Mouse (Mus musculus): ENCODE measurements at regions not wholly inside any gene's neighbourhood (a gene's known extent, or its start where the extent isn't known, plus 50 kb on each side); places are given as distances from the start of the nearest gene placed in this dataset.
A peak's percentile ranks its signal among the peaks of the same experiment; 100 is the strongest.
"Not testable (repeated sequence)": the region's sequence is repeated elsewhere in the genome, so short reads cannot be mapped to it uniquely, and the experiment has no call there.

DNA sequence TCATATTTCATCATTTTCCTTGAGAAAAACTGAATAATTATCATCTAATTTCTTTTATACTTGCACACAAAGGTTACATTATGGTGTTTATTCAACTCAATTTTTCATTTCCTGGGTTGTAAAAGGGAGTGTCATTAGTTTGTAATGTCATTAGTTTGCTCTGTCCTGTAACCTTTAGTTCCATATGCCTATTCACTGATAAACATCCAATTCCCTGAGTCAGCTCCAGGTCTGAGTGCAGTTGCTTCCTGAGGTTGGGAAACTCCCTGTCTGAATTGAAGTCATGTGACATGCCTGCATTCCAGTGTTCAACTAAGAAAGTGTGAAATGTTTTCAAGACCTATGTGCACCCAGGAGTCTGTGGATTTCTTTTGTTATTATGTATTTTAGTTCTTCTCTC is 362.8 kb downstream of the Adam6a start:
- H3K4me1 ChIP-seq (ENCODE audit: control insufficient read depth, insufficient read depth, low read length) = no peaks in the 10 kb centered on the region
- TF ChIP-seq CTCF (IDR thresholded peaks at IDR 0.05; ENCODE audit: extremely low read depth, insufficient read depth, low read length) (no peak), POLR2A (IDR thresholded peaks at IDR 0.05; ENCODE audit: extremely low read depth, insufficient read depth, low read length) (no peak)
- H3K4me3 ChIP-seq (ENCODE audit: insufficient read depth, low read length) = no peak overlapping the region
- no peak overlapping the region for H3K27ac ChIP-seq (ENCODE audit: insufficient read depth, low read length)

DNA sequence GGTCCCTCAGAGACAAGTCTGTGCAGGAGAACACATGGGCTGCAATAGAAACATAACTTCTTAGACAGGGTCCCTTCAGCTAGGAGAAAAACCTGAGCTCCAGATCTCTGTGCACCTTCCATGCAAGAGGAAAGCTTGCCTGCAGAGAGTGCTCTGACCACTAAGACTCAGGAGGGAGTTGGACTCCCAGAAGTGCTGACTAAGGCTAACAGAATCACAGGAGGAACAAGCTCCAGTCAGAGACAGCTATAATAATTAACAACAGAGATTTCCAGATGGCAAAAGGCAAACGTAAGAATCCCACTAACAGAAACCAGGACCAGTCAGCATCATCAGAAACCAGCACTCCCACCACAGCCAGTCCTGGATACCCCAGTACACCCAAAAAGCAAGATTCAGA is 364.0 kb downstream of the Adam6a start:
- Histone ChIP-seq H3K4me1 (ENCODE audit: control insufficient read depth, insufficient read depth, low read length) (no peaks in the 10 kb centered on the region), H3K4me3 (ENCODE audit: insufficient read depth, low read length) (no peak overlapping the region), H3K27ac (ENCODE audit: insufficient read depth, low read length) (no peak overlapping the region)
- TF ChIP-seq CTCF (IDR thresholded peaks at IDR 0.05; ENCODE audit: extremely low read depth, insufficient read depth, low read length) = no peak
- TF ChIP-seq POLR2A (IDR thresholded peaks at IDR 0.05; ENCODE audit: extremely low read depth, insufficient read depth, low read length) = no peak

DNA sequence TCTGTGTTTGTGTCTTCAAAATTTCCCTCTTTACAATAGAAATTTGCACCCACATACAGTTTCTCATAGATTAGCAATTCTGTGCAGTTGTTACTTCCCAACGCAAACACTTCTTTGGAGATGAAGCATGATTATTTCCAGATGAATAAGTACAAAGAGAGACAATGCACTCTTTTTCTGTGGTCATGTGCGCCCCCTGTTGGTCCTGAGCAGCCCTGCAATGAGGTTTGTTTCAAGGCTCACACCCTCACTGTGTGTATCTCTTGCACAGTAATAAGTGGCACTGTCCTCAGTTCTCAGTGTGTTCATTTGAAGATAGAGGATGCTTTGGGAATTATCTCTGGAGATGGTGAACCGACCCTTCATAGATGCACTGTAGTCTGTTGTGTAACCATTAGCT is 368.1 kb downstream of the Adam6a start:
- H3K4me3 ChIP-seq (ENCODE audit: insufficient read depth, low read length) = no peak overlapping the region
- no peaks in the 10 kb centered on the region for H3K4me1 ChIP-seq (ENCODE audit: control insufficient read depth, insufficient read depth, low read length)
- H3K27ac ChIP-seq (ENCODE audit: insufficient read depth, low read length) = no peak overlapping the region
- TF ChIP-seq POLR2A (IDR thresholded peaks at IDR 0.05; ENCODE audit: extremely low read depth, insufficient read depth, low read length) (no peak), CTCF (IDR thresholded peaks at IDR 0.05; ENCODE audit: extremely low read depth, insufficient read depth, low read length) (no peak)

DNA sequence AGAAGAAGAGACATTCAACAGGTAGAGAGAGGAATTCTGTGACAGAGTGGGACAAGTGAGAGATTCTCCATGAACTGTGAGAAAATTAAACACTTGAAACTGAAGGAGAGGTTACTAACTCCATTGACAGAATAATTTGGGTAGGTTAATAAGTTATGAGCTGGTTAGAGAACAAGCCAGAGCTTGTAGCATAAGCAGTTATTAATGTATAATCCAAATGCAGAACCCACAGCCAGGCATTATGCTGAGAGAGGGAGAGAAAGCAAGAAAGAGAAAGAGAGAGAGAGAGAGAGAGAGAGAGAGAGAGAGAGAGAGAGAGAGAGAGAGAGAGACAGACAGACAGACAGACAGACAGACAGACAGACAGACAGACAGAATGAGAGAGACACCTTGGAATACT is 397.0 kb downstream of the Adam6a start:
- no peak overlapping the region for H3K27ac ChIP-seq (ENCODE audit: insufficient read depth, low read length)
- H3K4me3 ChIP-seq (ENCODE audit: insufficient read depth, low read length) = no peak overlapping the region
- no peaks in the 10 kb centered on the region for H3K4me1 ChIP-seq (ENCODE audit: control insufficient read depth, insufficient read depth, low read length)
- no peak for TF ChIP-seq CTCF (IDR thresholded peaks at IDR 0.05; ENCODE audit: extremely low read depth, insufficient read depth, low read length)
- TF ChIP-seq POLR2A (IDR thresholded peaks at IDR 0.05; ENCODE audit: extremely low read depth, insufficient read depth, low read length) = no peak

DNA sequence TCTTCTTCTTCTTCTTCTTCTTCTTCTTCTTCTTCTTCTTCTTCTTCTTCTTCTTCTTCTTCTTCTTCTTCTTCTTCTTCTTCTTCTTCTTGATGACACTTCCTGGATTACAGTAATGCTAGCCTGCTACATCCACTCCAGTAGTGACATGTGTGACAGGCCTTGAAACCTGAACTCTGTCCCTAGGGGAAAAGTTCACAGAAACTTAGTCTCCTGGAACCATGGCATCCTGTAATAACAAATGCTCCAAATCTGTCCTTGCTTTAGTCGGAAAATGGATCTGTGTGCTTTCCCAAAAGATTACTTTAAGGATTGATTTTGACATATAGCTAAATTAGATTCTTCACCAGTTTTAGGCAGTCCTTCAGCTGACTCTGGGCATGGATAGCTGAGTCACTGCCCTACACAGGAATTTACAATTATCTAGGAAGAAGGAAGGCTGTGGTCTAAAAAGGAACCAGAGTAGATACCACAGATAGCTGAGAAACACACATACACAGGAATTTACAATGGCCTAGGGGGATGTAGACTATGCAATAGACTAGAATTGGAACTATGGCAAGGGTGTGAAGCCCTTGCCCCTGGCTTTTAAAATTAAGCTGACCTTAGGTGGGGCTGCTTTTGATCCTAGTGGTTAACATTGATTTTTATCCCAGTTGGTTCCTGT is 400.1 kb downstream of the Adam6a start:
- not testable (repeated sequence) for H3K4me1 ChIP-seq (ENCODE audit: control insufficient read depth, insufficient read depth, low read length); H3K27ac ChIP-seq (ENCODE audit: insufficient read depth, low read length); H3K4me3 ChIP-seq (ENCODE audit: insufficient read depth, low read length)

DNA sequence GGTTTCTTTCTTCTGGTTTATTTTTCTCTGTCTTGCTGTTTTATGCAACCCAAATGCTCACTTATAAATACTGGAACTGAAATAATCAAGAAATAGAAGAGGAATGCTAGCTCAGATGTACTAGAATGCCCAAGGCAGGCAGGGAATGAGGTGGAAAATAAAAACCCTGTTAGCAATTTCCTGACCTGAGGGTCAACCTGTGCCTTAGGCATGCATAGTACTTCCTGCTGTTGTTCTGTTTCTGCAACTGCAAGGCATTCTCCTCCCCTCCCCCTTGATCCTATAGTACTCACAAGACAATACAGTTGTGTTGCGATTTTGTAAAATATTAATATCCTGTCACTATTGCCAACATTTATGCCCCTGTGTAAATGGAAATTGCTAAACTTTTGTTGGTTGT is 402.1 kb downstream of the Adam6a start:
- not testable (repeated sequence) for H3K27ac ChIP-seq (ENCODE audit: insufficient read depth, low read length); H3K4me1 ChIP-seq (ENCODE audit: control insufficient read depth, insufficient read depth, low read length); H3K4me3 ChIP-seq (ENCODE audit: insufficient read depth, low read length)

DNA sequence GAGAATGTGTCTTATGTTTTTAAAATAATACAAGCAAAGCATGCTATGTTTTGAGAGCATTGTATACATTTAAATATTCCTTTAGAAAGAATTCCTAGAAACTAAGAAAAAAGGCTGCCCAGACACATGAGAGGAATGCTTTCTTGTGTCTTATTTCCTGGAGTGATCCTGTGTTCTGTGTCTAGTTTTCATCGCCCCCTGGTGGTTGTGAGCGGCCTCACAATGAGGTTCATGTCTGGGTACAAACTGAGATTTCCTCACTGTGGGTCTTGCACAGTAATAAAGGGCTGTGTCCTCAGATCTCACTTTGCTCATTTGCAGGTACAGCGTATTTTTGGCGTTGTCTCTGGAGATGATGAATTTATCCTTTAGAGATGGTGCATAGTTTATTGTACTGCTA is 404.3 kb downstream of the Adam6a start:
- not testable (repeated sequence) for H3K4me3 ChIP-seq (ENCODE audit: insufficient read depth, low read length); H3K27ac ChIP-seq (ENCODE audit: insufficient read depth, low read length); H3K4me1 ChIP-seq (ENCODE audit: control insufficient read depth, insufficient read depth, low read length)

DNA sequence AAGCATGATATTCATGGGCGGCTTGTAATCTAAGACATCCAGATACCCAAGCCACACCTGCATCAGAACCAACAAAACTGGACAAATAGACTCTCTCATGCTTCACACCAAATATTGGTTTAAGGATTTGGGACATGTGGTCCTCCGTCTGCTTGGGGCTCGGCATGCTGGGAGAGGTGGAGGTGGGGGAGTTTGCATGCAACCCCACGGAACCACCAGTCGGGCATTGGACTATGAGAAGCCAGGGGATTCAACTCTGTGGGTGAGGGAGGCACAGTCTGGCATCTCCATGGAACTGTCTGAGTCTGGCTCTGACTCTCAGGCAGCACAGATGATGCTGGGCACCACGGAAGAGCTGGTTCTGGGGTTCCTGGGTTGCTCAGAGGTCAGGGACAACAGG is 430.6 kb downstream of the Adam6a start:
- Histone ChIP-seq H3K4me3 (ENCODE audit: insufficient read depth, low read length) (no peak overlapping the region), H3K27ac (ENCODE audit: insufficient read depth, low read length) (no peak overlapping the region), H3K4me1 (ENCODE audit: control insufficient read depth, insufficient read depth, low read length) (no peaks in the 10 kb centered on the region)
- TF ChIP-seq POLR2A (IDR thresholded peaks at IDR 0.05; ENCODE audit: extremely low read depth, insufficient read depth, low read length) (no peak), CTCF (IDR thresholded peaks at IDR 0.05; ENCODE audit: extremely low read depth, insufficient read depth, low read length) (no peak)

DNA sequence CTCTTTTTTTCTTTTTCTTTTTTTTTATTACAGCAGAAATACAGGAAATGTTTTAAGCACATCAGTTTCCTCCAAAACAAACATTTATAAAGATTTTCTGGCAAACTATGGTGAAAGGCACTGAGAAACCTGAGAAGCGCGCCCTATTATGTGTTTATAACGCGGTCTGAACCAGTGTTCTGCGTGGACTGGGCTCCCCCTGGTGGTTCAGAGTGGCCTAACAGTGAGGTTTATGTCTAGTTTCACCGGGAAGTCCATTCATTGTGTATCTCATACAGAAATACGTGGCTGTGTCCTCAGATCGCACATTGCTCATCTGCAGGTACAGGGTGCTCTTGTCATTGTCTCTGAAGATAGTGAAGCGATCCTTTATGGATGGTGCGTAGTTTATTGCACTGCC is 437.9 kb downstream of the Adam6a start:
- H3K4me1 ChIP-seq (ENCODE audit: control insufficient read depth, insufficient read depth, low read length); H3K27ac ChIP-seq (ENCODE audit: insufficient read depth, low read length); H3K4me3 ChIP-seq (ENCODE audit: insufficient read depth, low read length): not testable (repeated sequence)
- TF ChIP-seq CTCF (IDR thresholded peaks at IDR 0.05; ENCODE audit: extremely low read depth, insufficient read depth, low read length) = peak; percentile 31; the same call in 1 of the 2 replicates

DNA sequence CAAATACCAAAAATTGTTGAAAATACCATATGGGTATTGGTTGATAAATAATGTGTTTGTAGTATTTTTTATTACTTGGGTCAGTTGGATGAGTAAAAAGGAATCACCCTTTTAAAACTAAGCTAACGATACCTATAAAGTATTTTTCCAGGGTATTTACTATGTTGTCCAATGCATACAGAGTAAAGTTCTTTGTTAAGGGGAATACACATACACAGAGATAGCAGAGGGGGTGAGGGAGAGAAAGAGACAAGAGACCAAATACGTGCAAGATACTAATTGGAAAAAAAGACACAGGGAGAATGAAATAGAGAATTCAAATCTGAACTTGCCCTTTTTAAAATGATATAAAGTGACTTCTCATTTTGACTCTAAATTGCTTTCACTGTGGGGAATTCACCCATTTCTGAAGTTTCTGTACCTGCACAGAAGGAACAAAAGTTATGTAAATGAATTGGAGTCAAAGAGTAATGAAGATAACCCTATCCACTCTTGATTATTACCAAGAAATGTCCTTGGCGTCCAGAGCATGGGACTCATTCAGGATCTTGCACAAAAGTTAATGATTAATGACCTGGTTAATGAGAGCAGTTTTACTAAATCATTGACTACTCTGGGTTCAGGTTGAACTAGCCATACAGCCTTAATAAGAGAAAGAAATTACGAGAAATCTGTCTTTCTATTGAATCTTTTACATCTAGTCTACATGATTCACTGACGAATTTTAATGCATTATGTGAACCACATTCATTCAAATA is 443.7 kb downstream of the Adam6a start:
- no peak for TF ChIP-seq POLR2A (IDR thresholded peaks at IDR 0.05; ENCODE audit: extremely low read depth, insufficient read depth, low read length)
- TF ChIP-seq CTCF (IDR thresholded peaks at IDR 0.05; ENCODE audit: extremely low read depth, insufficient read depth, low read length) = no peak
- Histone ChIP-seq H3K27ac (ENCODE audit: insufficient read depth, low read length) (no peak overlapping the region), H3K4me3 (ENCODE audit: insufficient read depth, low read length) (no peak overlapping the region), H3K4me1 (ENCODE audit: control insufficient read depth, insufficient read depth, low read length) (no peaks in the 10 kb centered on the region)

DNA sequence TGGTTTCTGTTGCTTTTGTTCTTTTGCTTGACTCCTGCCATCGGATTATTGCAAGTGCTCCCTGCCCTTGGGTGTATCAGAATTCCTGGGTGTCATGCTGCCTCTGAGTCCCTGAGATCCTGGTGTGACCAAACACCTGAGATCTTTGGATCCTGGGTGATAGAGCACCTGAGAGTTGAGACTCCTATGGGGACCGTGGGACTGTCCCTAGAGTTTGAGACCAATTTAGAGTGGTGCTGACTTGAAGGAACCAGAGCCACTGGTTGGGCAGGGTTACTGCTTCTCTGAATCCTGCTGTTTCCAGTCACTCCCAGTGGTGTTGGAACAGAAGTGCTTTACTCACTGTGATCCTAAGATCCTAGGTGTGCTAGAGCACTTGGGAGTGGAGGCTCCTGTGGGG is 448.7 kb downstream of the Adam6a start:
- Histone ChIP-seq H3K27ac (ENCODE audit: insufficient read depth, low read length) (no peak overlapping the region), H3K4me1 (ENCODE audit: control insufficient read depth, insufficient read depth, low read length) (no peaks in the 10 kb centered on the region), H3K4me3 (ENCODE audit: insufficient read depth, low read length) (no peak overlapping the region)
- TF ChIP-seq CTCF (IDR thresholded peaks at IDR 0.05; ENCODE audit: extremely low read depth, insufficient read depth, low read length) (no peak), POLR2A (IDR thresholded peaks at IDR 0.05; ENCODE audit: extremely low read depth, insufficient read depth, low read length) (no peak)

DNA sequence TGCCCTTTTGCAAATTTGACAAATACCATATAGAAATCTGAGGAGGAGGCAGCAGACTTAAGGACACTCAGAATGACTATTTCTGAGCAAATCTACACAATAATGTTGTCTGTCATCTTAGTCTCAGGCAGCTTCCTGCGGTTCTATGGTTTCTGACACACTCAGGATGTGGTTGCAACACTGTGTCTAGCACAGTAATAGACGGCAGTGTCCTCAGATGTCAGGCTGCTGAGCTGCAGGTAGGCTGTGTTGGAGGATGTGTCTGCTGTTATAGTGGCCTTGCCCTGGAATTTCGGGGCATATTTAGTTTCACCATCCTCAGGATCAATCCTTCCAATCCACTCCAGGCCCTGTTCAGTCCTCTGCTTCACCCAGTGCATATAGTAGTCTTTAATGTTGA is 450.6 kb downstream of the Adam6a start:
- H3K4me1 ChIP-seq (ENCODE audit: control insufficient read depth, insufficient read depth, low read length); H3K27ac ChIP-seq (ENCODE audit: insufficient read depth, low read length); H3K4me3 ChIP-seq (ENCODE audit: insufficient read depth, low read length): not testable (repeated sequence)

DNA sequence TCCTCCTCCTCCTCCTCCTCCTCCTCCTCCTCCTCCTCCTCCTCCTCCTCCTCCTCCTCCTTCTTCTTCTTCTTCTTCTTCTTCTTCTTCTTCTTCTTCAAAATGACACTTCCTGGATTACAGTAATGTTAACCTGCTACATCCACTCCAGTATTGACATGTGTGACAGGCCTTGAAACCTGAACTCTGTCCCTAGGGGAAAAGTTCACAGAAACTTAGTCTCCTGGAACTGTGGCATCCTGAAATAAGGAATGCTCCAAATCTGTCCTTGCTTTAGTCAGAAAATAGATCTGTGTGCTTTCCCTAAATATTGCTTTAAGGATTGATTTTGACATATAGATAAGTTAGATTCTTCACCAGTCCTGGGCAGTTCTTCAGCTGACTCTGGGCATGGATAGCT is 464.8 kb downstream of the Adam6a start:
- H3K4me1 ChIP-seq (ENCODE audit: control insufficient read depth, insufficient read depth, low read length); H3K4me3 ChIP-seq (ENCODE audit: insufficient read depth, low read length); H3K27ac ChIP-seq (ENCODE audit: insufficient read depth, low read length): not testable (repeated sequence)

All from cortical plate, adult 2 months (tissue).